Mouse (Mus musculus): ENCODE results near the gene Cped1.

DNA sequence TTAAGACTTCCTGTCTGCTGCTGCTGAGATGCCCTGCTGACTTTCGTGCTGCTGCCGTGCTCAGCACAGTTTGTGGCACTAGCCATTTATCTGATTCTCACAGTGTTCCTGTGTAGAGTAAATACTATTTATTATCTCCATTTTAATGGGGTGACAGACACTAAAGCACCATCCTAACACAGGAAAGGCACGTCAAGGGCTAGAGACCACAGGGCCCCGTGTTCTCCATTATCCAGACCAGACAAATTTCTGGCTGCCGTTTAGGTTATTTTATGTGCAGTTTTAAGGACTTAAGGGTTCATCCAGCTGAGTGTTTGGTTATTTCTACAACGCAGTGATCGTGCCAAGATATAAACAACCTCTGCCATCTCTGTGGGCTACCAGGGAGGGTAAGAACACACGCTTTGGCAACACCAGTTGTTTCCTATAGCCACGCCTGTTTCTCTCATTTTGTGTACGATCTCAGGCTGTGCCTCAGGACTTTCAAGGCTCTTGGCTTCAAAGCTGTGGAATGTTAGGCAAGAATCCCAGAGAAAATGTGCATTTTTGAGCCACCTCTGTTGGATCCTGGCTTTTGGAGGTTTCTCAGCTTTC is 149.4 kb downstream of the Cped1 start:
- TF ChIP-seq CTCF (IDR thresholded peaks at IDR 0.05) (no peak), EP300 (IDR thresholded peaks at IDR 0.05) (no peak)
